ENCODE assay signal across 18 mouse cellular contexts in the genomic region with DNA sequence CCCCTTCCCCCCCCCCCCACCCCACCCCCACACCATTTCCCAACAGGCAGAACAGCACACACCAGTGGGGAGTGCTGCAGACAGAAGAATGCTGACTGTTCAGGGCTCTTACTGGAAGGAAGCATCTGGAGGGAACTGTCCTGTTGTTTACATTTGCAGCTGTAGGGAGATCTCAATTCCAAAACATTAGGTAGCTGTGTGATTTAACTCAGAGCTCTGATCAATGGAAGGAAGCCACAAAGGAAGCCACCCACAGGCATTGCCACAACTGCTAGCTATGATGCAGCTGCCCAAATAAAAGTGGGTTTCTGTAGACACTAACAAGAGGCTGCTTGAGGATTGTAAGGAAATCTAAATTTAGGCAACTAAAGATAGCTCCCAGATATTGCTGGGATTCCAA.
DNase-seq lines count a peak whose midpoint lies in the region; ATAC-seq and TF ChIP-seq lines count a peak whose summit lies in the region.
"Had no signal": no experiment of that assay in that cellular context is flagged by ENCODE, and none has a peak within 500 bp of the region (broad histone marks: within the 10 kb centered on the region; RNA-seq: fewer than 3 reads in every experiment).

No protein-coding gene starts in this region.

- ATAC-seq in hematopoietic stem cell, adult 5-6 weeks (replicated peaks in 1 of 2; ENCODE audit: insufficient read depth in 1 of 2, low FRiP score in 2 of 2, low TSS enrichment in 1 of 2, low read depth in 1 of 2, poor library complexity in 2 of 2, severe bottlenecking in 2 of 2) = peak; percentile 21 to 53; a peak in 1 of 4 replicates

- no peak for TF ChIP-seq POLR2A in bone marrow macrophage, adult 2 months (IDR thresholded peaks at IDR 0.05; ENCODE audit: borderline replicate concordance, low read depth, low read length)

- DNase-seq in heart, adult 11 months = peak; percentile 94
- DNase-seq in heart, postnatal 14 days = no peak
- peak; percentile 20 to 35 for DNase-seq in left cerebral cortex, postnatal 10 days (ENCODE audit: extremely low spot score in 1 of 2, low spot score in 2 of 2)
- DNase-seq in left cerebral cortex, adult 18-20 months (ENCODE audit: low spot score in 2 of 2) = no peak
- DNase-seq in embryo, embryonic 10.5 days (ENCODE audit: low spot score) = no peak
- DNase-seq in T-cell, adult 2 months (ENCODE audit: low spot score) = no peak
- DNase-seq: adrenal gland, adult 2 months; cerebellum, adult 8-10 months; kidney, adult 8-10 months; thymus, postnatal 25 days had no signal

- no peak for TF ChIP-seq CTCF in bone marrow macrophage, adult 2 months (IDR thresholded peaks at IDR 0.05; ENCODE audit: low read depth, low read length)

- H3K4me3 ChIP-seq in bone marrow macrophage, adult 2 months (ENCODE audit: insufficient read depth, low read length) = no peak overlapping the region
- H3K4me3 ChIP-seq: hindbrain, embryonic 13.5 days; limb, embryonic 13.5 days; liver, embryonic 15.5 days; midbrain, embryonic 10.5 days; neural tube, embryonic 15.5 days had no signal

- peaks cover 5% of the 10 kb centered on the region for H3K4me1 ChIP-seq in bone marrow macrophage, adult 2 months (ENCODE audit: control insufficient read depth, insufficient read depth, low read length)
- H3K4me1 ChIP-seq: limb, embryonic 13.5 days; liver, embryonic 15.5 days had no signal

- 0 out of 2 replicates have a peak overlapping the region, but pooled peaks have one; percentile 1 for H3K27ac ChIP-seq in bone marrow macrophage, adult 2 months (ENCODE audit: insufficient read depth, low read depth, low read length)
- H3K27ac ChIP-seq: hindbrain, embryonic 13.5 days; limb, embryonic 13.5 days; liver, embryonic 15.5 days; midbrain, embryonic 10.5 days; stomach, postnatal 0 days had no signal

- intact Hi-C loops in heart, postnatal 14 days (cut with DNase I) = no loop called here
- intact Hi-C loops in left cerebral cortex, postnatal 10 days (cut with DNase I) = no loop called here

Comparison
In these comparisons a context has a peak if more than half of its experiments do, and no peak if none do; other contexts are left out.
1. DNase-seq: peak in heart, adult 11 months (single experiment) and left cerebral cortex, postnatal 10 days (2 of 2); none in heart, postnatal 14 days (0 of 2), left cerebral cortex, adult 18-20 months (0 of 2), embryo, embryonic 10.5 days (single experiment) and T-cell, adult 2 months (single experiment).